Mouse (Mus musculus): ENCODE results near the gene Ccdc97.

- TF ChIP-seq CTCF (IDR thresholded peaks at IDR 0.05; ENCODE audit: insufficient read depth, low read length) = no peak
- no peak for TF ChIP-seq POLR2A (IDR thresholded peaks at IDR 0.05; ENCODE audit: borderline replicate concordance, extremely low read depth, low read depth, low read length)
These were observed 47.2 kb downstream of the Ccdc97 start for GRCm38 (mm10) chr7:25671686-25672085.
